Comparison of ENCODE assay signal across 8 mouse cellular contexts in the genomic region with DNA sequence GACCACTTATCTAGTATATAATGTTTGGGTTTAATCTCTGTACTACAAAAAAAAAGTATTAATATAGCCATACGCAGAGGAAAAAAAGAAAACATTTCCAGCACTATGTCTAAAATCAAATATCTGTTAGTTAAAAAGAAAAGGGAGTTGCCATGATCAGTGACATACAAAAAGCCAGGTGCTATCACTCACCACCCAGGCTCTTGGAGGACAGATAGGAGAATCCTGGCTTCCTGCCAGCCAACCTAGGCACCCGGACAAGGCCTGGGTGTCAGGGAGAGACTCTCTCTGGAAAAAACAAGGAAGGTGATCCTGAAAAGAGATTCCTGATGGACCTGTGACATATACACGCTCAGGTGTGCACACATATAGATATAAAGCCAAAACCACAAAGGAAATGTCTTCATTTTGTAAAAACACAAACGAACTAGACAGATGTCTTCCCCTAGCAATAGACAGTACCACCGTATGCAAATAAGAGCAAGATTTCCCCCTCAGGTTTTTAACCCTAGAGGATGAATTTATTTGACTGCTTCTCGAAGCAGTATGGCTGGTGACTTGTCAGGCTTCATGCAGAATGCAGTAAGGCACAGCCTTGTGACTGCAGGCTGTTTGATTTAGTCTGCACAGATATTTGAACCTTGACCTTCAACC. TPM values are rescaled to one million over a fixed set of nuclear protein-coding genes. Genes with fewer than 3 reads are reported as not detected.
DNase-seq lines count a peak whose midpoint lies in the region; ATAC-seq lines count a peak whose summit lies in the region.

No protein-coding gene starts in this region.

- H3K9me3 ChIP-seq in lung, embryonic 15.5 days: no peaks in the 10 kb centered on the region
- H3K9me3 ChIP-seq in embryonic facial prominence, embryonic 14.5 days (ENCODE audit: control insufficient read depth, low read length): peaks cover 7% of the 10 kb centered on the region; the same call in 1 of the 2 replicates
- H3K9me3 ChIP-seq in neural tube, embryonic 13.5 days: no peaks in the 10 kb centered on the region

- H3K4me3 ChIP-seq in lung, embryonic 15.5 days: peak overlapping the region; percentile 29
- peak overlapping the region; percentile 24; the same call in 1 of the 2 replicates for H3K4me3 ChIP-seq in embryonic facial prominence, embryonic 14.5 days (ENCODE audit: low read depth, low read length)
- H3K4me3 ChIP-seq in neural tube, embryonic 13.5 days: peak overlapping the region; percentile 35

- peak overlapping the region; percentile 60 for H3K4me2 ChIP-seq in lung, embryonic 15.5 days
- H3K4me2 ChIP-seq in embryonic facial prominence, embryonic 14.5 days (ENCODE audit: low read depth, low read length): peak overlapping the region; percentile 55
- H3K4me2 ChIP-seq in neural tube, embryonic 13.5 days: peak overlapping the region; percentile 57

- H3K9ac ChIP-seq in lung, embryonic 15.5 days: 0 out of 2 replicates have a peak overlapping the region, but pooled peaks have one; percentile 19
- H3K9ac ChIP-seq in embryonic facial prominence, embryonic 14.5 days (ENCODE audit: low read depth, low read length): no peak overlapping the region; the same call in 1 of the 2 replicates
- peak overlapping the region; percentile 68 for H3K9ac ChIP-seq in neural tube, embryonic 13.5 days

- no peak overlapping the region for H3K27ac ChIP-seq in lung, embryonic 15.5 days
- no peak overlapping the region for H3K27ac ChIP-seq in embryonic facial prominence, embryonic 14.5 days (replicated peaks; ENCODE audit: low read depth, low read length)
- H3K27ac ChIP-seq in neural tube, embryonic 13.5 days (replicated peaks): peak overlapping the region; percentile 79

- intact Hi-C loops in left cerebral cortex, postnatal 4 days (cut with DNase I): no loop called here

- no peak for DNase-seq in lung, adult 18-20 months
- no peak for DNase-seq in embryonic facial prominence, embryonic 14.5 days (ENCODE audit: low spot score)
- peak; percentile 28 for DNase-seq in kidney, postnatal 10 days
- DNase-seq in embryo, embryonic 11 days: no peak
- no peak for DNase-seq in gastrocnemius, postnatal 4 days (ENCODE audit: low spot score in 2 of 2)
- no peak for DNase-seq in left cerebral cortex, postnatal 4 days

- H3K4me1 ChIP-seq in lung, embryonic 15.5 days: peaks cover 13% of the 10 kb centered on the region
- H3K4me1 ChIP-seq in embryonic facial prominence, embryonic 14.5 days (ENCODE audit: control insufficient read depth, insufficient read depth, low read length): peaks cover 21% of the 10 kb centered on the region
- peaks cover 26% of the 10 kb centered on the region for H3K4me1 ChIP-seq in neural tube, embryonic 13.5 days (replicated peaks)

- WGBS in lung, embryonic 15.5 days: 31% methylated on average over 6 of the region's 6 CpGs
- WGBS in embryonic facial prominence, embryonic 14.5 days: 51% methylated on average over 6 of the region's 6 CpGs
- WGBS in neural tube, embryonic 13.5 days: 51% methylated on average over 6 of the region's 6 CpGs

- no peaks in the 10 kb centered on the region for H3K36me3 ChIP-seq in lung, embryonic 15.5 days
- no peaks in the 10 kb centered on the region for H3K36me3 ChIP-seq in embryonic facial prominence, embryonic 14.5 days (ENCODE audit: control insufficient read depth, insufficient read depth, low read length)
- H3K36me3 ChIP-seq in neural tube, embryonic 13.5 days: no peaks in the 10 kb centered on the region

- H3K27me3 ChIP-seq in lung, embryonic 15.5 days: 0 out of 2 replicates have a peak, but pooled peaks cover 3% of the 10 kb centered on the region
- H3K27me3 ChIP-seq in embryonic facial prominence, embryonic 14.5 days (replicated peaks; ENCODE audit: control insufficient read depth, insufficient read depth, low read length): no peaks in the 10 kb centered on the region
- H3K27me3 ChIP-seq in neural tube, embryonic 13.5 days: no peaks in the 10 kb centered on the region

- ATAC-seq in lung, embryonic 15.5 days (ENCODE audit: borderline replicate concordance, extremely low read depth, low FRiP score, low TSS enrichment): no peak
- peak; percentile 8; the same call in 1 of the 2 replicates for ATAC-seq in embryonic facial prominence, embryonic 14.5 days (ENCODE audit: low read depth)
- peak; percentile 55; the same call in 1 of the 2 replicates for ATAC-seq in neural tube, embryonic 13.5 days (ENCODE audit: low read depth)

RNA-seq across cellular contexts. Expression of a gene that starts 0.6 kb away (rescaled TPM):
- polyA plus RNA-seq in lung, embryonic 15.5 days (2015; fragmentation: Nextera tagmentation; extraction: Ambion mirVana): not detected in 2 replicates
- 0.92 and 1.2 TPM in 2 replicates for polyA plus RNA-seq in embryonic facial prominence, embryonic 14.5 days (2014; fragmentation: Nextera tagmentation; extraction: Ambion mirVana)
- 4.2 and 5.2 TPM in 2 replicates for polyA plus RNA-seq in neural tube, embryonic 13.5 days (2015; fragmentation: Nextera tagmentation; extraction: Ambion mirVana)
- under 1 TPM; 0.10 to 0.44 TPM for total RNA-seq in gastrocnemius, postnatal 4 days (2021)
- 1 to 10 TPM; 4.7 to 6.5 TPM for total RNA-seq in left cerebral cortex, postnatal 4 days (2021)
